Mouse (Mus musculus): ENCODE results near the gene Asns. TPM values are rescaled to one million over a fixed set of nuclear protein-coding genes. Genes with fewer than 3 reads are reported as not detected.

Asns gene
- total and polyA plus RNA-seq, 2 experiments from 2014 or later = 8.7 to 16.3 TPM

DNA sequence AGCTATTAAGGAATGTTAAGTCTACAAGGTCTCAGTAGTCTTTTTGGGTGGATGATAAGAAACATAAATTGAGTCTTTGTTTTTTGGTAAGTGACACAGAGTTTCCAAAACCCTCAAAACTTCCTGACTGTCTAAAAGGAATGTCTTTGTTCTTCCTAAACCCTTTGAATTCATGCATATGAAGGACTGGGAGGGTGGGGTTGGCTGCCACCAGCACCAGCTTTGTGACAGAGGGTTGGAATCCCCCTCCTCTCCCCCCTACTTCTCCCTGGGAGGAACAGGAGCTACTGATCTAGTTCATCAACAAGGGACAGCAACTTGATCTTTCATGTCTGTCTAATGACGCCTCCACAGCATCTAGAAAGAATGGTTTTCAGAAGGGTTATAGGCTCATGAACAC is 13.7 kb upstream of the Asns start:
- WGBS = 70% methylated on average over 1 of the region's 1 CpGs
- H3K4me1 ChIP-seq (ENCODE audit: control insufficient read depth, insufficient read depth) = no peaks in the 10 kb centered on the region
- H3K36me3 ChIP-seq (replicated peaks; ENCODE audit: control insufficient read depth, insufficient read depth, low read length) = no peaks in the 10 kb centered on the region
- H3K27ac ChIP-seq (ENCODE audit: low read depth) = no peak overlapping the region
- H3K4me3 ChIP-seq (ENCODE audit: low read depth, low read length) = no peak overlapping the region
- no peak overlapping the region for H3K4me2 ChIP-seq (ENCODE audit: low read depth, low read length)
- no peak for DNase-seq (ENCODE audit: low spot score)
- ATAC-seq (ENCODE audit: insufficient read depth, low read depth) = no peak
- no peak overlapping the region for H3K9ac ChIP-seq (replicated peaks; ENCODE audit: low read depth, low read length)
- H3K27me3 ChIP-seq (ENCODE audit: control insufficient read depth, insufficient read depth, low read length) = no peaks in the 10 kb centered on the region
- TF ChIP-seq EP300 (IDR thresholded peaks at IDR 0.05; ENCODE audit: low read depth) (no peak), CTCF (IDR thresholded peaks at IDR 0.05; ENCODE audit: low read depth) (no peak)
- H3K9me3 ChIP-seq (replicated peaks; ENCODE audit: control insufficient read depth, low read length) = no peaks in the 10 kb centered on the region

- no peak for ATAC-seq (ENCODE audit: insufficient read depth, low read depth)
- WGBS = 70% methylated on average over 6 of the region's 6 CpGs
- no peaks in the 10 kb centered on the region; the same call in 1 of the 2 replicates for H3K27me3 ChIP-seq (ENCODE audit: control insufficient read depth, insufficient read depth, low read length)
Measured at GRCm38 (mm10) chr6:7697999-7698699, 5.1 kb upstream of the Asns start.

GRCm38 (mm10) chr6:7697077-7697643 is 4.1 kb upstream of the Asns start:
- Histone ChIP-seq H3K27me3 (ENCODE audit: control insufficient read depth, insufficient read depth, low read length) (no peaks in the 10 kb centered on the region; the same call in 1 of the 2 replicates), H3K27ac (ENCODE audit: low read depth) (no peak overlapping the region), H3K4me1 (ENCODE audit: control insufficient read depth, insufficient read depth) (no peaks in the 10 kb centered on the region), H3K36me3 (replicated peaks; ENCODE audit: control insufficient read depth, insufficient read depth, low read length) (no peaks in the 10 kb centered on the region), H3K4me2 (ENCODE audit: low read depth, low read length) (no peak overlapping the region), H3K9ac (replicated peaks; ENCODE audit: low read depth, low read length) (no peak overlapping the region), H3K9me3 (replicated peaks; ENCODE audit: control insufficient read depth, low read length) (no peaks in the 10 kb centered on the region), H3K4me3 (ENCODE audit: low read depth, low read length) (no peak overlapping the region)
- ATAC-seq (ENCODE audit: insufficient read depth, low read depth) = no peak
- no peak for DNase-seq (ENCODE audit: low spot score)
- no peak for TF ChIP-seq EP300 (IDR thresholded peaks at IDR 0.05; ENCODE audit: low read depth)
- no peak for TF ChIP-seq CTCF (IDR thresholded peaks at IDR 0.05; ENCODE audit: low read depth)
- WGBS = 79% methylated on average over 4 of the region's 4 CpGs

More at GRCm38 (mm10) chr6:7697999-7698699, 5.1 kb upstream of the Asns start:
- H3K4me1 ChIP-seq (ENCODE audit: control insufficient read depth, insufficient read depth) = no peaks in the 10 kb centered on the region
- no peak overlapping the region for H3K27ac ChIP-seq (ENCODE audit: low read depth)
- no peaks in the 10 kb centered on the region for H3K9me3 ChIP-seq (replicated peaks; ENCODE audit: control insufficient read depth, low read length)
- H3K36me3 ChIP-seq (replicated peaks; ENCODE audit: control insufficient read depth, insufficient read depth, low read length) = no peaks in the 10 kb centered on the region
- no peak for DNase-seq (ENCODE audit: low spot score)
- TF ChIP-seq EP300 (IDR thresholded peaks at IDR 0.05; ENCODE audit: low read depth) (no peak), CTCF (IDR thresholded peaks at IDR 0.05; ENCODE audit: low read depth) (no peak)
- no peak overlapping the region for H3K9ac ChIP-seq (replicated peaks; ENCODE audit: low read depth, low read length)
- H3K4me3 ChIP-seq (ENCODE audit: low read depth, low read length) = no peak overlapping the region
- no peak overlapping the region for H3K4me2 ChIP-seq (ENCODE audit: low read depth, low read length)

- Histone ChIP-seq H3K9me3 (replicated peaks; ENCODE audit: control insufficient read depth, low read length) (no peaks in the 10 kb centered on the region), H3K27ac (ENCODE audit: low read depth) (no peak overlapping the region), H3K9ac (replicated peaks; ENCODE audit: low read depth, low read length) (no peak overlapping the region), H3K27me3 (ENCODE audit: control insufficient read depth, insufficient read depth, low read length) (no peaks in the 10 kb centered on the region; the same call in 1 of the 2 replicates), H3K4me2 (ENCODE audit: low read depth, low read length) (no peak overlapping the region), H3K4me1 (ENCODE audit: control insufficient read depth, insufficient read depth) (no peaks in the 10 kb centered on the region), H3K4me3 (ENCODE audit: low read depth, low read length) (no peak overlapping the region), H3K36me3 (replicated peaks; ENCODE audit: control insufficient read depth, insufficient read depth, low read length) (no peaks in the 10 kb centered on the region)
- TF ChIP-seq EP300 (IDR thresholded peaks at IDR 0.05; ENCODE audit: low read depth) = no peak
- no peak for TF ChIP-seq CTCF (IDR thresholded peaks at IDR 0.05; ENCODE audit: low read depth)
- DNase-seq (ENCODE audit: low spot score) (no peak), ATAC-seq (ENCODE audit: insufficient read depth, low read depth) (no peak)
- WGBS = 43% methylated on average over 3 of the region's 3 CpGs
Measured at GRCm38 (mm10) chr6:7696641-7697040, 3.6 kb upstream of the Asns start.

DNA sequence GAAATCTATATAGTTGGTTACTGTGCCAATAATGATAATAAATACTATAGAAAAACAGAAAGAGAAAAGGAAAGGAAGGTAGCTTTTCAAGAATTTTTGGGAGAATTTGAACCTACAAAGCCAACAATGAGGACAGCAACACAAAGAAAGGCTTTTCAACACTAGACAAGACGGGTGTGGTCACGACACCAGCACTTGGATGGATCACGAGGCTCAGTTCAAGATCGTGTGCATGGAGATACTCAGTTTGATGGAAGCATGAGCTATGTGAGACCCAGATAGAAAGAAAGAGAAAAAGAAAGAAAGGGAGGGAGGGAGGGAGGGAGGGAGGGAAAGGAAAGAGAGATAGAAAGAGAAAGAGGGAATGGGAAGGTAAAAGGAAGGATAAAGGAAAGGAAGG is 2.8 kb upstream of the Asns start:
- H3K27me3 ChIP-seq (ENCODE audit: control insufficient read depth, insufficient read depth, low read length) = no peaks in the 10 kb centered on the region; the same call in 1 of the 2 replicates
- no peak overlapping the region for H3K4me2 ChIP-seq (ENCODE audit: low read depth, low read length)
- no peaks in the 10 kb centered on the region for H3K9me3 ChIP-seq (replicated peaks; ENCODE audit: control insufficient read depth, low read length)
- DNase-seq (ENCODE audit: low spot score) (no peak), ATAC-seq (ENCODE audit: insufficient read depth, low read depth) (no peak)
- no peaks in the 10 kb centered on the region for H3K4me1 ChIP-seq (ENCODE audit: control insufficient read depth, insufficient read depth)
- 74% methylated on average over 4 of the region's 4 CpGs for WGBS
- no peak for TF ChIP-seq CTCF (IDR thresholded peaks at IDR 0.05; ENCODE audit: low read depth)
- H3K4me3 ChIP-seq (ENCODE audit: low read depth, low read length) = no peak overlapping the region
- no peak overlapping the region for H3K9ac ChIP-seq (replicated peaks; ENCODE audit: low read depth, low read length)
- no peaks in the 10 kb centered on the region for H3K36me3 ChIP-seq (replicated peaks; ENCODE audit: control insufficient read depth, insufficient read depth, low read length)
- H3K27ac ChIP-seq (ENCODE audit: low read depth) = no peak overlapping the region

Data from heart, postnatal 0 days (tissue).